Mouse (Mus musculus): Measurements from ENCODE around the gene Ccdc114. TPM values are rescaled to one million over a fixed set of nuclear protein-coding genes. Genes with fewer than 3 reads are reported as not detected.

Gene Ccdc114
- polyA plus RNA-seq, 1 experiment from 2014 or later = 4.3 TPM

Other genes with a start within 250 kb of the Ccdc114 start
- gene Ntn5, start 240.1 kb upstream of the Ccdc114 start, polyA plus RNA-seq (2015; fragmentation: Nextera tagmentation; extraction: Ambion mirVana) = 0.73 TPM in 2 replicates
- 1.9 and 2.0 TPM in 2 replicates for gene Sec1, start 229.7 kb upstream of the Ccdc114 start, polyA plus RNA-seq (2015; fragmentation: Nextera tagmentation; extraction: Ambion mirVana)
- 5.5 and 6.4 TPM in 2 replicates for gene Car11, start 224.2 kb upstream of the Ccdc114 start, polyA plus RNA-seq (2015; fragmentation: Nextera tagmentation; extraction: Ambion mirVana)
- 3.1 and 3.4 TPM in 2 replicates for gene Dbp, start 219.0 kb upstream of the Ccdc114 start, polyA plus RNA-seq (2015; fragmentation: Nextera tagmentation; extraction: Ambion mirVana)
- gene Rpl18, start 208.6 kb upstream of the Ccdc114 start, polyA plus RNA-seq (2015; fragmentation: Nextera tagmentation; extraction: Ambion mirVana) = 1,110 and 1,134 TPM in 2 replicates
- 38.1 and 41.6 TPM in 2 replicates for gene Sphk2, start 206.1 kb upstream of the Ccdc114 start, polyA plus RNA-seq (2015; fragmentation: Nextera tagmentation; extraction: Ambion mirVana)
- gene Fam83e, start 202.9 kb upstream of the Ccdc114 start, polyA plus RNA-seq (2015; fragmentation: Nextera tagmentation; extraction: Ambion mirVana) = 19.7 and 22.4 TPM in 2 replicates
- gene Spaca4, start 198.3 kb upstream of the Ccdc114 start, polyA plus RNA-seq (2015; fragmentation: Nextera tagmentation; extraction: Ambion mirVana) = 0.49 and 0.74 TPM in 2 replicates
- gene Lmtk3, start 140.3 kb upstream of the Ccdc114 start, polyA plus RNA-seq (2015; fragmentation: Nextera tagmentation; extraction: Ambion mirVana) = 0.43 and 0.90 TPM in 2 replicates
- 2.8 and 2.9 TPM in 2 replicates for gene Sult2b1, start 139.4 kb upstream of the Ccdc114 start, polyA plus RNA-seq (2015; fragmentation: Nextera tagmentation; extraction: Ambion mirVana)
- 89.0 and 92.0 TPM in 2 replicates for gene Cyth2, start 109.5 kb upstream of the Ccdc114 start, polyA plus RNA-seq (2015; fragmentation: Nextera tagmentation; extraction: Ambion mirVana)
- gene Kcnj14, start 99.3 kb upstream of the Ccdc114 start, polyA plus RNA-seq (2015; fragmentation: Nextera tagmentation; extraction: Ambion mirVana) = 0.88 and 1.0 TPM in 2 replicates
- gene Grwd1, start 93.1 kb upstream of the Ccdc114 start, polyA plus RNA-seq (2015; fragmentation: Nextera tagmentation; extraction: Ambion mirVana) = 67.1 and 71.3 TPM in 2 replicates
- 70.8 and 74.5 TPM in 2 replicates for gene Kdelr1, start 51.3 kb upstream of the Ccdc114 start, polyA plus RNA-seq (2015; fragmentation: Nextera tagmentation; extraction: Ambion mirVana)
- 0.49 and 0.51 TPM in 2 replicates for gene Grin2d, start 45.7 kb upstream of the Ccdc114 start, polyA plus RNA-seq (2015; fragmentation: Nextera tagmentation; extraction: Ambion mirVana)
- 0.85 and 1.00 TPM in 2 replicates for gene Syngr4, start 27.4 kb upstream of the Ccdc114 start, polyA plus RNA-seq (2015; fragmentation: Nextera tagmentation; extraction: Ambion mirVana)
- 5.8 and 7.0 TPM in 2 replicates for gene Tmem143, start 27.1 kb upstream of the Ccdc114 start, polyA plus RNA-seq (2015; fragmentation: Nextera tagmentation; extraction: Ambion mirVana)
- 141 and 168 TPM in 2 replicates for gene Emp3, start 2.7 kb upstream of the Ccdc114 start, polyA plus RNA-seq (2015; fragmentation: Nextera tagmentation; extraction: Ambion mirVana)
- 3.2 and 3.3 TPM in 2 replicates for gene Abcc6, start 106.2 kb downstream of the Ccdc114 start, polyA plus RNA-seq (2015; fragmentation: Nextera tagmentation; extraction: Ambion mirVana)
- gene Nomo1, start 109.6 kb downstream of the Ccdc114 start, polyA plus RNA-seq (2015; fragmentation: Nextera tagmentation; extraction: Ambion mirVana) = 80.4 and 84.7 TPM in 2 replicates
- gene Kcnj11, start 176.7 kb downstream of the Ccdc114 start, polyA plus RNA-seq (2015; fragmentation: Nextera tagmentation; extraction: Ambion mirVana) = 0.77 and 0.91 TPM in 2 replicates